In the genomic region with DNA sequence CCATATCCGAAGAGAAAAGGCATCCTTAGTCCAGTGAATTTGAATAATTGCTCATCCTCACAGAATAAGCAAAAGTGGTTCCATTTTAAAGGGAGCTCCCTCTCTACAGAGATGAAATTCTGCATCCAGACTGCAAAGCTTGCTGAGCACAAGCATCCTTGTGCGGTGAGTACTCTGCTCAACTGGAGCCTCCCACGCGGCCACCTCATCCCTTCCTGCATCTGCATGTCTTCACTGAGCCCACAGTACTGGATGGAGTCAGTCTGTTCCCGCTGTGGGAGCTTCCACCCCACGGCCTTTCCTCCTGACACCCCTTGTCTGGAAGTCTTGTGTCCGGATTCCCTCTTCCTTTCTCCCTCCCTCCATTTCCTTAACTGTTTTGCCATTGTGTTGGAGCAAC, we compare ENCODE assay signal across 14 mouse cellular contexts.
DNase-seq lines count a peak whose midpoint lies in the region.
"Had no signal": no experiment of that assay in that cellular context is flagged by ENCODE, and none has a peak within 500 bp of the region (broad histone marks: within the 10 kb centered on the region; RNA-seq: fewer than 3 reads in every experiment).

No protein-coding gene starts in this region.

- DNase-seq in layer of hippocampus, adult 9-11 months = peak; percentile 25
- DNase-seq in layer of hippocampus, adult 8-10 months (ENCODE audit: low spot score in 2 of 2) = no peak
- peak; percentile 74 for DNase-seq in right cerebral cortex, adult 18-20 months
- DNase-seq in right cerebral cortex, postnatal 10 days (ENCODE audit: low spot score in 2 of 2) = no peak
- peak; percentile 76 for DNase-seq in brain, adult 2 months (ENCODE audit: low read depth, low spot score)
- no peak for DNase-seq in spleen, postnatal 4 days (ENCODE audit: low spot score in 2 of 2)
- DNase-seq: adrenal gland, adult 2 months; adrenal gland, postnatal 25 days; cerebellum, adult 8-10 months; cerebellum, postnatal 14 days; embryo, embryonic 11 days; gastrocnemius, postnatal 36 days; heart, adult 11 months; heart, postnatal 36 days had no signal

Comparison
In these comparisons a context has a peak if more than half of its experiments do, and no peak if none do; other contexts are left out.
1. DNase-seq: peak in layer of hippocampus, adult 9-11 months (single experiment), right cerebral cortex, adult 18-20 months (single experiment) and brain, adult 2 months (single experiment); none in layer of hippocampus, adult 8-10 months (0 of 2), right cerebral cortex, postnatal 10 days (0 of 2) and spleen, postnatal 4 days (0 of 2).